Mouse (Mus musculus): ENCODE results near the gene Dusp1.

DNA sequence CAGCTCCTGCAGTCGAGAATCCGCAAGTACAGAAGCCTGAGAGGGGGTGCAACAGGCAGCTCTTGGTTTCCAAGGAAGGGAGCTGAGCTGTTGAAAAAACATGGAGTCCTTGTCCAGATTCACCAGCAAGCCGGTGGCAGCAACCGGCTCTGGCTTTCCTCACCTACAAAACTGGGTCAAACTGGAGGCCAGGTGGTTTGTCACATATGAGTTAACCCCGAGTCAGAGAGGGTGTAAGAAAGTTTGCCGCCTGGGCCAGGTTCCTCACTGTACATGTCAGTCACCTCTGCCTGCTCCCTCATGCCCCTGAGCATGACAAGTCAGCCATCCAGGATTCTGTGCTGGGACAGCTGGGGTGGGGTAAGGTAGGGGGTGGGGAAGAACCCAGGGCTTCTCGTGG lies 16.2 kb upstream of the Dusp1 start:
- TF ChIP-seq CTCF (IDR thresholded peaks at IDR 0.05; ENCODE audit: extremely low read depth, insufficient read depth, low read length) (no peak), POLR2A (IDR thresholded peaks at IDR 0.05; ENCODE audit: extremely low read depth, insufficient read depth, low read length) (no peak)
